Mouse (Mus musculus): ENCODE measurements at regions not wholly inside any gene's neighbourhood (a gene's known extent, or its start where the extent isn't known, plus 50 kb on each side); places are given as distances from the start of the nearest gene placed in this dataset.
A peak's percentile ranks its signal among the peaks of the same experiment; 100 is the strongest.

DNA sequence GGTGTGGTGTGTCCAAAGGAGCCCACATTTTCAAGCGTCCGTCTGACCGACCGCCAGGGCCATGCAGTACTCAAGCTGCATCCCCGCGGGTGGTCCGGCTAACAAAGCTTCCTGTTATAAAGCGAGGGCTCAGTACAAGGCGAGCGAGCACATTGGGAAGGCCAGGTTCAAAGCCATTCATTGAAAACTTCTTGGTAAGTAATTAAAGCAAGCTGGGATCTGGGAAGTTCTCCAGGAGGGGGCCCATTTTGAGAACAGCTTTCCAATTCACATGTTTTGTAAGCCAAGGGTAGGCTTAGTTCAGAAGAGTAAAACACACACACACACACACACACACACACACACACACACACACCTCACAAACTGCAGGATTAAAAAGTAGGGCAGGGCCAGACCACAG lies 57.3 kb upstream of the Prep start:
- no peak for DNase-seq
- TF ChIP-seq POLR2A (IDR thresholded peaks at IDR 0.05; ENCODE audit: low read depth, low read length) (no peak), CTCF (conservative IDR thresholded peaks at IDR 0.05; ENCODE audit: insufficient read depth, insufficient read length, low read depth, low read length) (no peak)

DNA sequence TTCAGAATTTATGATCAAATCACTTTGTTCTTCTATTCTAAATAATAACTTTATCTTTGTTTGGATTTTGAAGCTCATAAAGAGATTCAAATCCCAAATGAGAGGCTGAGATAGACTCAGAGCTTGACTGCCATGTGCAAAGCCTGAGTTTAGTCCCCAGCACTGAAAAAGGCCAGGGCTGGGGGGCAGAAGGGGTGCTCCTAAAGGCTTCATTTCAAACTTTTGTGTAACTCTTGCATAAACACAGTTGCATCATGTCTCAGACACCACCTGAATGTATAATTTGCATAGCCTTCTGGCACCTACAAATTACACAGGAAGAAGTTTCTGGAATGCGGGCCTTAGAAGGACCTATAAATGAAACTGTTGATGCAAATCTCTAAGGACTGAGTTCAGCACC lies 57.8 kb upstream of the Prep start:
- no peak overlapping the region for H3K4me3 ChIP-seq (ENCODE audit: insufficient read depth, low read depth, low read length)
- H3K36me3 ChIP-seq (ENCODE audit: control insufficient read depth, insufficient read depth, low read length), result no peaks in the 10 kb centered on the region
- H3K4me1 ChIP-seq (ENCODE audit: control insufficient read depth, insufficient read depth, low read length), result no peaks in the 10 kb centered on the region
- WGBS, result 84% methylated on average over 1 of the region's 1 CpGs
- H3K27me3 ChIP-seq (replicated peaks; ENCODE audit: control insufficient read depth, insufficient read depth, low read length), result no peaks in the 10 kb centered on the region
- TF ChIP-seq POLR2A (IDR thresholded peaks at IDR 0.05; ENCODE audit: low read depth, low read length), result no peak
- no peak for TF ChIP-seq CTCF (conservative IDR thresholded peaks at IDR 0.05; ENCODE audit: insufficient read depth, insufficient read length, low read depth, low read length)
- no peak overlapping the region for H3K27ac ChIP-seq (ENCODE audit: insufficient read depth, low read depth, low read length)
- no peak for DNase-seq

More for the DNA sequence above, 57.3 kb upstream of the Prep start:
- H3K36me3 ChIP-seq (ENCODE audit: control insufficient read depth, insufficient read depth, low read length), result no peaks in the 10 kb centered on the region
- no peaks in the 10 kb centered on the region for H3K4me1 ChIP-seq (ENCODE audit: control insufficient read depth, insufficient read depth, low read length)
- no peak overlapping the region for H3K4me3 ChIP-seq (ENCODE audit: insufficient read depth, low read depth, low read length)
- no peaks in the 10 kb centered on the region for H3K27me3 ChIP-seq (replicated peaks; ENCODE audit: control insufficient read depth, insufficient read depth, low read length)
- WGBS, result 65% methylated on average over 10 of the region's 10 CpGs
- H3K27ac ChIP-seq (ENCODE audit: insufficient read depth, low read depth, low read length), result no peak overlapping the region

DNA sequence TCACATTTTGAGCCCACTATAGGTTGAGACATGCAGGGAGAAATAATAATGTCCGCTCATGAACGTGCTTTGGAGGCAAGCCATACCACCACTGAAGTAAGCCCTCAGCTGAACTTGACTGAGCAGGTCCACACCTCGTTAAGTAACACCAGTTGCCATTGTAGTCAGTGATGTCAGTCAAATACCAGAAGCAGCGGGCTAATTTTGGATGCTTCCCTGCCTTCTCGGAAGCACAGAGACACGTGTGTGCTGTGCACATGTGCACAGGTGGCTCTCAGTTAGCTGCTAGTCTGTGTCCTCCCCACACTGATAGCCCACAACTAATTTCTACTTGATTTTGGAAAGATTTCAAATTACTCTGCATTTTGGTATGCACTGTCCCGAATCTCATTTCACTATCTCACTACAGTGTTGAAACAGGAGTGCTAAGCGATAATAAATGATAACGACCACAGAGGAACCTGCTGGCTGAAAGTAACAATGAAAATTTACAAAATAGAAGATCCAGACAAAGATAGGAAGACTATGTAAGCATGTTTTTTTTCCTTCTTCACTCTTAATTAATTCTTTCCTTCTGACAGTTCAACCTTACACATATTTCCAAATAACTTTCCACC lies 62.9 kb upstream of the Prep start:
- Histone ChIP-seq H3K36me3 (ENCODE audit: control insufficient read depth, insufficient read depth, low read length) (no peaks in the 10 kb centered on the region), H3K27me3 (replicated peaks; ENCODE audit: control insufficient read depth, insufficient read depth, low read length) (no peaks in the 10 kb centered on the region), H3K4me1 (ENCODE audit: control insufficient read depth, insufficient read depth, low read length) (no peaks in the 10 kb centered on the region; the same call in 1 of the 2 replicates), H3K4me3 (ENCODE audit: insufficient read depth, low read depth, low read length) (no peak overlapping the region), H3K27ac (ENCODE audit: insufficient read depth, low read depth, low read length) (no peak overlapping the region)
- 76% methylated on average over 9 of the region's 9 CpGs for WGBS
- DNase-seq, result no peak
- no peak for TF ChIP-seq CTCF (conservative IDR thresholded peaks at IDR 0.05; ENCODE audit: insufficient read depth, insufficient read length, low read depth, low read length)

DNA sequence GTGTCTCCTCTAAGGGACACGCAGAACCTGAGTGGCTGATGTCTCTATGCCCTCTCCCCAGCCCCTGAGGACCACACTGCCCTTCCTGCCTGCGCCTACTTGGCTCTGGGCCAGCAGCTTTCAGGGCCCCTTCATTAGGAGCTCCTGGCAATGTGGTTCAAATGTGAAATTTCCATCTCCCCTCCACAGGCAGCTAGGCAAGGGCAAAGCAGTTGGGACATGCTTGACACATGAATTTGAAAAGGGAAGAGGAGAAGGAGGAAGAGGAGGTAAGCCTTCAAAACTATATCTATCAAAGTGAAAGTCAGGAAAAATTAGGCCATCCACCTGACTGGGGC lies 63.7 kb upstream of the Prep start:
- Histone ChIP-seq H3K27ac (ENCODE audit: insufficient read depth, low read depth, low read length) (no peak overlapping the region), H3K4me1 (ENCODE audit: control insufficient read depth, insufficient read depth, low read length) (no peaks in the 10 kb centered on the region; the same call in 1 of the 2 replicates), H3K27me3 (replicated peaks; ENCODE audit: control insufficient read depth, insufficient read depth, low read length) (no peaks in the 10 kb centered on the region), H3K36me3 (ENCODE audit: control insufficient read depth, insufficient read depth, low read length) (no peaks in the 10 kb centered on the region), H3K4me3 (ENCODE audit: insufficient read depth, low read depth, low read length) (no peak overlapping the region)
- no peak for DNase-seq
- no peak for TF ChIP-seq POLR2A (IDR thresholded peaks at IDR 0.05; ENCODE audit: low read depth, low read length)
- TF ChIP-seq CTCF (conservative IDR thresholded peaks at IDR 0.05; ENCODE audit: insufficient read depth, insufficient read length, low read depth, low read length), result no peak
- 46% methylated on average over 2 of the region's 2 CpGs for WGBS

DNA sequence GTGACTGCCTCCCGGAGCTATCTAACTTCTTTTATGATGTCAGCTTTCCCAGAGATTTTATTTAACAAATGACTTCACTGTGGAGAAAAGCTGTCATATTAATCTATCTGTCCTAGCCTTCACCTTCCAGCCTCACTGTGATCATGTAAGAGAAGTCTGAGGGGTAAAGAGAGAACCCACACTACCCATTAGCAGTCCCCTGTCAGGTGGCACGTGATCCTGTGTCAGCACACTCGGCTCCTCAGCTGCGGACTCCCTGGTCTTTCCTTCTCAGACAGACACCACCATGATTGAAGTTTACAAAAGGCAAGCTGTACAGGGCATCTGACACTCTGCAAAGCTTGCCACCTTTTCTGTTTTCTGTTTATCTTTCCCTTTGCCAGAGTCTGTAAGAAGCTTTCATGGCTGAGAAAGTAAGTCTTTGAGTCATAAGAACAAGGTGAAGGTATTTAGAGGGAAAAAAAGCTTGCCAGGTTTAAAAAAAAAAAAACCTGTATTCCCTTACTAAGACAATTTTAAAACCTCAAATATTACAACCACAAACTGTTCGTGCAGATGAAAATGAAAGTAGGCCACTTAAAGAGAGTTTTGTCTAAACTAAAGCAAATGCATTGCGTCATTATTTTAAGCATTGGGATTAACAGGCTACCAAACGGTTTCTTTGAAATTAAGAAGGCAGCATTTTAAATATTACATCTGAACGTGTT lies 64.2 kb upstream of the Prep start:
- WGBS, result 59% methylated on average over 8 of the region's 8 CpGs
- Histone ChIP-seq H3K4me3 (ENCODE audit: insufficient read depth, low read depth, low read length) (no peak overlapping the region), H3K36me3 (ENCODE audit: control insufficient read depth, insufficient read depth, low read length) (no peaks in the 10 kb centered on the region), H3K27ac (ENCODE audit: insufficient read depth, low read depth, low read length) (no peak overlapping the region), H3K4me1 (ENCODE audit: control insufficient read depth, insufficient read depth, low read length) (no peaks in the 10 kb centered on the region; the same call in 1 of the 2 replicates), H3K27me3 (replicated peaks; ENCODE audit: control insufficient read depth, insufficient read depth, low read length) (no peaks in the 10 kb centered on the region)
- DNase-seq, result no peak
- TF ChIP-seq CTCF (conservative IDR thresholded peaks at IDR 0.05; ENCODE audit: insufficient read depth, insufficient read length, low read depth, low read length) (no peak), POLR2A (IDR thresholded peaks at IDR 0.05; ENCODE audit: low read depth, low read length) (no peak)

DNA sequence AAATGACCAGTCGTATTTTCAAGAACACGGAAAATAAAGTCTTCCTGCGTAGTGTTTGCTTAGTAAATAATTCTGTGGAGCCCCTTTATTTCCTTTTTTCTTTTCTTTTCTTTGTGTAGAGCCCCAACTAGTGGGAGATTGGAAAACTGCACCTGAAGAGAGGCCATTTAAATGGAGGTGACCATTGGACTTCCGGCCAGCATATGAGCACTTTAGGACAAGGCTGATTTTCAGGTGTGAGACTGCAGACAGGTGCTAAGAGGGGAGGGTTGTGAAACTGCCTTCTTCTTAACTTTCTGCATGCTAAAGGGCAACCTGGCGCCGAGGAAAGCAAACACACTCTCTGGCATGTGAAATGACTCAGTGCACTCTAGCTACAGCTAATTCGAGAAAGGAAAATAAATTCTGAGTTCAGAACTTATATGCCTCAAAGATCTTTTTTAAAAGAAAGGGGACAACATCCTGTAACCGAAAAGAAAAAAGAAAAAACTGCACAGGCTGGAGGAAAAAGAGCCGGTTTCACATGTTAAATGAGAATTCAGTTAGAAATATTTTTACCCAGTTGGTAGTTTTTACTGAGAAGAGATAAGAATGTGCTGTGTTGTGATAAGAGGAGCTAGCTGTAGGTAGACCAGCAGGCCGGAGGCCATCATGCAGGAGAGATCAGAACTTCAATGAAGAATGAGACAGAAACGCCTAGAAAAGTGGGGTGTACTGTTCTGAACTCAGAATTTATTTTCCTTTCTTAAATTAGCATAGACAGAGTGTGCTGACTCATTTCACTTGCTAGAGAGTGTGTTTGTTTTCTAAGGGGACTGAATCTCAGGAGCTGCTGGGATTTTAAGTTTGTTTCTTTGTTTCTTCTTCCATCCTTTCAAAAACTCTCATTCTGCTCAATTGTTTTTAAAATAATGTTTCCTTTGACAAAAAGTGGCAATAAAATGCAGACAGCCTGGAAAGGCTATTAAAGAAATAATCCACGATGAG lies 65.8 kb upstream of the Prep start:
- Histone ChIP-seq H3K27ac (ENCODE audit: insufficient read depth, low read depth, low read length) (no peak overlapping the region; the same call in 1 of the 2 replicates), H3K4me1 (ENCODE audit: control insufficient read depth, insufficient read depth, low read length) (no peaks in the 10 kb centered on the region; the same call in 1 of the 2 replicates), H3K27me3 (replicated peaks; ENCODE audit: control insufficient read depth, insufficient read depth, low read length) (no peaks in the 10 kb centered on the region), H3K4me3 (ENCODE audit: insufficient read depth, low read depth, low read length) (peak overlapping the region; percentile 12; the same call in 1 of the 2 replicates), H3K36me3 (ENCODE audit: control insufficient read depth, insufficient read depth, low read length) (no peaks in the 10 kb centered on the region)
- WGBS, result 40% methylated on average over 12 of the region's 12 CpGs
- TF ChIP-seq CTCF (conservative IDR thresholded peaks at IDR 0.05; ENCODE audit: insufficient read depth, insufficient read length, low read depth, low read length) (peak; percentile 51), POLR2A (IDR thresholded peaks at IDR 0.05; ENCODE audit: low read depth, low read length) (no peak)
- DNase-seq, result peak; percentile 78

Data from kidney, adult 2 months (tissue).